Mouse (Mus musculus): ENCODE measurements around the gene Tmem203.

Tmem203 gene

DNA sequence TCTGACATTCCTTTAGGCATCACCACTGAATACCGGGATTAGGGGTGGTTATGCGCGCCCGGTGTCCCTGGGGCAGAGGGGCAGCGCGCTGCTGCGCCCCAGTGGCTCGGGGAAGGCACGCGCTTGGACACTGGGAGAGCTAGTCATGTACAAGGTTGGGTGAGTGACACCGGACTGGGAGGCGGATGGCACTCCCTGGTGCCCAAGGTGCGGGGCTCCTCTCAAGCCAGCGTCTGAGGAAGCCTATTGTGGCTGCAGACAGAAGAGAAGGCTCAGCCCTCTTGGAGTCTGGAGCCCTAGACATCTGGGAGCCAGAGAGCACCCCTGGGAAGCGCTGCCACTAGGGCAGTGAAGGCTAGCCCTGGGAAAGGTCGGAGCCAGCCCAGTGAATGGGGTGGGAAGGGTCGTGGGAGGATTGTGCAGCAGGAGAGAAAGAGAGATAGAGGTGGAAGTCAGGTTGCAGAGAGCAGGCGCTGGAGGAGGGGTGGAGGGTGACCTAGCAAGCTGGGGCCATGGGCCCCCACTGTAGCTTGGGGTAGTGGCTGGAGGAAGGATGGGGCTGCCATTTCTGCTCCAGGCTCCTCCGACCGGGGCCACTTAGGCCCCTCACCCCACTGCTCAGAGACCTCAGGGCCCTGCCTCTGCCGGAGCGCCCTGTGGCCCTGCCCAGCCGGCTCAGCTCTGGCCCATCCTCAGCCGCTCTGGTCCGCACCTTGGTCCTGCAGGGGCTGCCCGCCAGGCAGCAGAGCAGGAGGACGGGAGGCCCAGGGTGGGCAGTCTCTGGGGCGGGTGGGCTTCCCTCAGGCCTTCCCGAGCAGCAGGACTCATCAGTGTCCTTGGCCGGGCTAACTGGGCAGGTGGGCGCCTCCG is 36.2 kb downstream of the Tmem203 start:
- no peak for DNase-seq (ENCODE audit: low spot score)

DNA sequence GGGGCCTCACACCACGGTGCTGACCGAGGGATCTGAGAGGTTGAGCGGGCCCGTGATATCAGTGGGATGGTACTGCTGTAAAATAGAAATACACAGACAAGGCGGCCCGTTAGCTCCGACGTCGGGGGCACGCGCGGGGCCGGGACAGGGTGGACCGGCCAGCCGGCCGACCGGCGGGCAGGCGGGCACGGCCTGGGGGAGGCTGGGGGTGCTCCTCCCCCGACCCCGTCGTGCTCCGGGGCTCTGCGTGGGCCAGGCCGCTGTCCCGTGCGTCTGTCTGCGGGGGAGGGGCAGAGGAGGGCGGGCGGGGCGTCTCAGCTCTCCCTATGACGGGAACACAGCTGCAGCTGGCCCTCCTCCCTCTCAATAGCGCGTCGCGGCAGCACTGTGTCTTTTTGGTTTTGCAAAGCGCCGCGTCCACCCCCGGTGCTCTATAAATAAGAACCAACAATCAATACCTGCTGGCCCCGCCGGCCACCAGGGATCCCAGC is 36.9 kb downstream of the Tmem203 start:
- no peak for DNase-seq (ENCODE audit: low spot score)

DNA sequence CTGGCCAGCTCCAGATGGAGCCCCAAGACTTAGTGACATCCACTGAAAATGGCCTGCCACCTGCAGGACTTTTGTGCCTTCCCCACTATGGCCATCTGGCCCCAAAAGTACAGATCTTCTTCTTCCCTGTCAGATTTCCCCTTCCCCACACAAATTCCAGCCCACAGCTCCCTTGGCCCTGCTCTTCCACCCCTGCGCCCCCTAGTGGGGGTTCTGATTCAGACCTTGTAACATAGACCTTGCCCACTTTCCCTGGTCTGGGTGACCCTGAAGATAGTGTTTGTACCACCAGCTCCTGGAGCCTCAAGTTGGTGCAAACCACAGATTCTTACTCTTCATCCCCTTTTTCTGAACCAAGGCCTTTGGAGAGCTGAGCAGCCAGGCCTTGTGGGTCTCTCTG is 37.6 kb downstream of the Tmem203 start:
- no peak for DNase-seq (ENCODE audit: low spot score)

DNA sequence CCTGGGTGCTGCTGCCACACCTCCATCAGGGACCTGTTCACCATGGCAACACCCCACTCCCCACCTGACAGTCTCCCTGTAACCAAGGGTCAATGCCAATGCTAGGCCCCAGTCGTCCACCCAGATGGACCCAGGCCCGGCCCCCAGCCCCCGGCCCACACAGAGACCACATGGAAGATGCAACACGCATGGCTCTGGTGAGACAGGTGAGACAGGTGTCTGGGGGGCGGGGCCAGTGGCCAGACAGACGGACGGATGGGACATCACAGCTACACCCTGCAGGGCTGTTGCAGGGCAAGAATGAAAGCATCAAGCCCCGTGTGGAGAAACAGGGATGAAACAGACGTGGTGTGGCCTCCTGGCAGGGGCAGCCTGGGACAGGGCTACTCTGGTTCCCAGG is 38.5 kb downstream of the Tmem203 start:
- DNase-seq (ENCODE audit: low spot score), result no peak

DNA sequence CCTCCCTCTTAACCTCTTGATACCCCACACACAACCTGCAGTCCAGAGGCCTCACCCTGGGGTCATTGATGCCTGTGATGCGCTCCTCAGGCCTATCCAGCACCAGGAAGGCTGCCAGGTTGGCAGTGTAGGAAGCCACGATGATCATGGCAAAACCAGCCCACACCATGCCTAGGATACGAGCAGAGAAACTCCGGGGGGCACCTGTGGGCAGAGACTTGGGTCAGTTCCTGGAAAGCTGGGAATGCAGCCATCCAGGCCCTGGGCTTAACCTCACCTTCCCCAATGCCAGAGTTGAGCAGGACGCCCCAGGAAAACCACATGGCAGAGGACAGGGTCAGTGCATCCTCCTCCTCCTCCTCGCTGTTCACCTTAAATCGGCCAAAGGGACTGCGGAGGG is 41.9 kb downstream of the Tmem203 start:
- DNase-seq (ENCODE audit: low spot score), result no peak

DNA sequence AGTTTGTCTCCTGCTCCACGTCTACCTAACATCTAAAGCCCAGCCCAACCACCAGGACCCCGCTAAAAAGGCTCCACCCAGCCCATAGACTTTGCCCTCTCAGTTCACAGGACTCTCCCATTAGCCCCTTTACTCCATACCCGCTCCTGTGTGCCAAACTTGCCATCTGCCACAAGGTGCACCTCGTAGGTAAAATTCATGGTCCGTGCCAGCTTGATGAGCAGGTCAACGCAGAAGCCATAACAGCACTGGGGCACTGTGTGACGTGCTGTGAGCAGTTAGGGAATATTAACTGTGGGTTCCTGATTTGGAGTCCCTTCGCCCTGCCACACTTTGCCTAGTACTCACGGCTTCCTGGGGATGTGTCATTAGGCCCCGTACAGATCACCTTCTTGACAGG is 42.8 kb downstream of the Tmem203 start:
- no peak for DNase-seq (ENCODE audit: low spot score)

DNA sequence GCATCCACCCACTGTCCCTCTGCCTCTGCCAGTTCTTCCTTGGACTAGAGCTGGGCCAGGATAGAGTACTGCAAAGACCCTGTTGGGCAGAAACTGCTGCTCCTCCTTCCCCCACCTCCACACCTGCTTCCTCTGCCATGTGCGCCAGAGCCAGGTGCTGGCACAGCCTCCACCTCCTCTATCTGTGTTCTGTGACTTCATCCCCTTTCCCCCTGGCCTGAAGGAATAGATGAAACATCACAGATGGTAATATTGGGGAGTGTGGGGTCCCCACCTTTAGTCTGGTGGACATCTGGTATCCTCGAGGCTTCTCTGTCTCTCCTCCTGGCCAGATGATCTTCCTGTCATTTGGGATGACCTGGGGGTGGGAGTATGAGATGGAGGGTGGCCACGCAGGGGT is 48.2 kb downstream of the Tmem203 start:
- no peak for DNase-seq (ENCODE audit: low spot score)

DNA sequence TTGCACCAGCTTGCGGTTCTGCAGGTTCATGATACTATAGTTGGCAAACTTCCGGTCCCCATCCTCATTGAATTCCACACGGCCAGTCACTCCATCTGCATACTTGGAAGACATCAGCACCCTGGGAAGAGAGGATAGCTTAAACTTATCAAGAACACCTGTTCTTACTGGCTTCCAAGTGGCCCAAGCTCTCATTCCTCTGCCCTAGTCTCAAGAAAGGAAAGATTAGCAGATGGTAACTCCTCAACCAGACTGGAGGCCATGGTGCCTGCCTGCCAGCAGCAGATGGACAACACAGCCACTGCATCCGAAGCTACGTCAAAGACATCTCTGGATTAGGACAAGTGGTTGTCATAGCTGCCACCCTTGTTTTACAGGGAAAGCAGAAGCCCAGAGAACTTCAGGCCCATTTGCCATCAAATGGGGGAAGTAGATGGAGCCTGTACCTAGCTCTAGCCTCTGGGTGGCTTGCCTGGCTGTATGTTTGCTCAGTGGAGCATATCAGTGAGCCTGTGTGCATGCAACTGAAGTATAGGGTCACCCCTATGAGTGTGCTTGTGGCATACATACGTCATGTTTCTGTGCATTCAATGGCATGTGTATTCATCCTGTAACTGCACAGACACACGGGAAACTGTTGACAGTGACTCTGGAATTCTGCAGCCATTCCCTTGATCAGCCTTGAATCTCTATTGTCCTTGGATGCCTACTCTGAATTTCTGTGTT is 48.9 kb downstream of the Tmem203 start:
- DNase-seq (ENCODE audit: low spot score), result no peak

DNA sequence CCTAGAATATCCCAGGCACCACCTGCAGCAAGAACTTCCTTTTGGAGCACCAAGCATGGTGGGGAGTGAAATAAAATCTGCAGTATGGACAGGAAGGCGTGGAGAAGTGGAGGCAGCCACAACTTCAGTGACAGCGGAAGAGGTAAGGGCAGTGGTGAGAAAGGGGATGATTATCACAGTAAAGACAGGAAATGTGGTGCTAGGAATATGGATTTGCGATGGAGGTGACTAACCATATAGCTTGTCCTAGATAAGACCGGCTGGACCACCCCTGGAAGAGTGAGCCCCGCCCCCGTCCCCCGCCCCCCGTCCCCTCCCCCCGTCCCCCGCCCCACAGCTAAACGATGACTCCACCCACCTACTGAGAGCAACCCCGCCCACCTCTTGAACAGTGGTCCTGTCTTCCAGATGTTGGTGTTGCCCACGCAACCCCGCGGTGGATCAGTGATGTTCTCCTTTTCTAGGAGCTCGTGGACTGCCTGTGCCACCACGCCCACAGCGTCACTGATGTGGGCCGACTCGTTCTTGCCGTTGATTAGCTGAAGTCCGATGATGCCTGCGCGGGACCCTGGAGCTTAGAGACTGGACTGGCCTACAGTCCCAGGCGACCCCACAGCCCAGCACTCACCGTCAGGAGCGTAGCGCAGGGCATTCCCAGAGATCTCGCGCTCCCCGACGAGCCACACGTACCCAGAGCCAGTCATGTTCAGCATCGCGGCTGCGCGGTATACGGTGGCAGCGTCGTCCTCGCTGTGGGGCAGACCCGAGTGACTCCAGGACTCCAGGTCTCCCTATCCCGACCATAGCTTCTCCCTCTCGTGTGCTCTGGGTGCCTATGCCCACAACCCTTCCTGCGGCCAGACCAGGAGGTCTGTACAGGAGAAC is 49.7 kb downstream of the Tmem203 start:
- no peak for DNase-seq (ENCODE audit: low spot score)

Measured in left cerebral cortex, adult 11 months (tissue).